Comparison of ENCODE assay signal across 9 mouse cellular contexts in the genomic region with DNA sequence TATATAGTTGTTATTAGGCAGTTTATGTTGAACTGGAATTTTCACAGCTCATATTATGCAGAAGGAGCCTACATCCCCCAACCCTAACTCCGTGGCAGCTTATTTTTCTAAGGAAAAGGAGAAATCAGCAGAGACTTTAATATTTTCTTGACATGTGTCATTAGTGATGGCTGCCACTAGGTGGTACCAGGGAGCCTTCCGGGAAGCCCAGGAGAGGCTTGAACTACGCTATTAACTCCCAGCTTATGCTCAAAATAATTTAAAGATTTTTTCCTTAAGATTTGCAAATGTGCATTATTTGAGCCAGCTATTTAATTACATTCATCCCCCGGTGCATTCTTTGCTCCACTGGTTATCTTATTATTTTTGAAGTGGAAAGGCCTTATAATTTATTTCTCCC.
DNase-seq lines count a peak whose midpoint lies in the region; ATAC-seq and TF ChIP-seq lines count a peak whose summit lies in the region.
"Had no signal": no experiment of that assay in that cellular context is flagged by ENCODE, and none has a peak within 500 bp of the region (broad histone marks: within the 10 kb centered on the region; RNA-seq: fewer than 3 reads in every experiment).

No protein-coding gene starts in this region.

- H3K9ac ChIP-seq in kidney, embryonic 14.5 days (ENCODE audit: low read depth, low read length), result no peak overlapping the region
- no peak overlapping the region for H3K9ac ChIP-seq in hindbrain, embryonic 16.5 days (ENCODE audit: low read depth, low read length)
- no peak overlapping the region for H3K9ac ChIP-seq in midbrain, embryonic 12.5 days (replicated peaks)
- H3K9ac ChIP-seq: embryonic facial prominence, embryonic 12.5 days had no signal

- no peaks in the 10 kb centered on the region for H3K27me3 ChIP-seq in kidney, adult 2 months (replicated peaks; ENCODE audit: control insufficient read depth, insufficient read depth, low read length)
- H3K27me3 ChIP-seq in kidney, embryonic 14.5 days (ENCODE audit: control insufficient read depth, insufficient read depth, low read length), result peaks cover 4% of the 10 kb centered on the region; the same call in 1 of the 2 replicates
- H3K27me3 ChIP-seq in hindbrain, embryonic 16.5 days (replicated peaks; ENCODE audit: control insufficient read depth, insufficient read depth, low read length), result no peaks in the 10 kb centered on the region; the same call in 1 of the 2 replicates
- 0 out of 2 replicates have a peak, but pooled peaks cover 3% of the 10 kb centered on the region for H3K27me3 ChIP-seq in midbrain, embryonic 12.5 days

- no peaks in the 10 kb centered on the region for H3K4me1 ChIP-seq in kidney, adult 2 months (ENCODE audit: control insufficient read depth, insufficient read depth, low read length)
- H3K4me1 ChIP-seq in kidney, embryonic 14.5 days (ENCODE audit: control insufficient read depth, insufficient read depth, low read length), result no peaks in the 10 kb centered on the region
- no peaks in the 10 kb centered on the region for H3K4me1 ChIP-seq in hindbrain, embryonic 16.5 days (ENCODE audit: control insufficient read depth, insufficient read depth, low read depth, low read length)
- H3K4me1 ChIP-seq in midbrain, embryonic 12.5 days, result no peaks in the 10 kb centered on the region
- H3K4me1 ChIP-seq: embryonic facial prominence, embryonic 12.5 days had no signal

- no peak overlapping the region for H3K27ac ChIP-seq in kidney, adult 2 months (ENCODE audit: insufficient read depth, low read depth, low read length)
- no peak overlapping the region for H3K27ac ChIP-seq in kidney, embryonic 14.5 days (ENCODE audit: low read depth, low read length)
- H3K27ac ChIP-seq in hindbrain, embryonic 16.5 days (ENCODE audit: low read depth, low read length), result no peak overlapping the region
- no peak overlapping the region for H3K27ac ChIP-seq in midbrain, embryonic 12.5 days (replicated peaks)
- H3K27ac ChIP-seq: embryonic facial prominence, embryonic 12.5 days had no signal

- 9% methylated on average over 4 of the region's 4 CpGs for WGBS in kidney, adult 2 months
- WGBS in kidney, embryonic 14.5 days, result 14% methylated on average over 4 of the region's 4 CpGs
- 11% methylated on average over 4 of the region's 4 CpGs for WGBS in hindbrain, embryonic 16.5 days
- 10% methylated on average over 4 of the region's 4 CpGs for WGBS in midbrain, embryonic 12.5 days

- no peaks in the 10 kb centered on the region for H3K9me3 ChIP-seq in kidney, embryonic 14.5 days (ENCODE audit: control insufficient read depth, low read length)
- no peaks in the 10 kb centered on the region for H3K9me3 ChIP-seq in hindbrain, embryonic 16.5 days (ENCODE audit: control insufficient read depth, low read length)
- H3K9me3 ChIP-seq in midbrain, embryonic 12.5 days, result no peaks in the 10 kb centered on the region
- H3K9me3 ChIP-seq: embryonic facial prominence, embryonic 12.5 days had no signal

- H3K36me3 ChIP-seq in kidney, adult 2 months (ENCODE audit: control insufficient read depth, insufficient read depth, low read length), result no peaks in the 10 kb centered on the region
- H3K36me3 ChIP-seq in kidney, embryonic 14.5 days (ENCODE audit: control insufficient read depth, insufficient read depth, low read length), result no peaks in the 10 kb centered on the region
- no peaks in the 10 kb centered on the region for H3K36me3 ChIP-seq in hindbrain, embryonic 16.5 days (ENCODE audit: control insufficient read depth, insufficient read depth, low read length)
- H3K36me3 ChIP-seq in midbrain, embryonic 12.5 days, result no peaks in the 10 kb centered on the region
- H3K36me3 ChIP-seq: embryonic facial prominence, embryonic 12.5 days had no signal

- no peak for TF ChIP-seq POLR2A in kidney, adult 2 months (IDR thresholded peaks at IDR 0.05; ENCODE audit: low read depth, low read length)

- TF ChIP-seq CTCF in kidney, adult 2 months (conservative IDR thresholded peaks at IDR 0.05; ENCODE audit: insufficient read depth, insufficient read length, low read depth, low read length), result peak; percentile 65

- peak; percentile 27 for DNase-seq in kidney, adult 2 months
- peak; percentile 52 for DNase-seq in A20 (ENCODE audit: low read depth, low spot score)
- DNase-seq in MN1 (ENCODE audit: low spot score), result peak; percentile 32
- peak; percentile 30 to 40 for DNase-seq in cerebellum, postnatal 36 days
- no peak for DNase-seq in Muller cell, postnatal 12 days (ENCODE audit: inconsistent ontology term)

- no peak for ATAC-seq in kidney, embryonic 14.5 days (ENCODE audit: low FRiP score, low TSS enrichment)
- peak; percentile 61 for ATAC-seq in hindbrain, embryonic 16.5 days
- peak; percentile 30; the same call in 1 of the 2 replicates for ATAC-seq in midbrain, embryonic 12.5 days (ENCODE audit: low FRiP score, low read depth)

- H3K4me3 ChIP-seq in kidney, adult 2 months (ENCODE audit: insufficient read depth, low read depth, low read length), result no peak overlapping the region
- H3K4me3 ChIP-seq in kidney, embryonic 14.5 days (ENCODE audit: low read length), result no peak overlapping the region
- no peak overlapping the region for H3K4me3 ChIP-seq in hindbrain, embryonic 16.5 days (ENCODE audit: low read length)
- no peak overlapping the region for H3K4me3 ChIP-seq in midbrain, embryonic 12.5 days
- H3K4me3 ChIP-seq: embryonic facial prominence, embryonic 12.5 days had no signal

- no peak overlapping the region for H3K4me2 ChIP-seq in kidney, embryonic 14.5 days (replicated peaks; ENCODE audit: low read depth, low read length)
- no peak overlapping the region for H3K4me2 ChIP-seq in hindbrain, embryonic 16.5 days (ENCODE audit: low read length)
- H3K4me2 ChIP-seq in midbrain, embryonic 12.5 days (replicated peaks), result no peak overlapping the region
- H3K4me2 ChIP-seq: embryonic facial prominence, embryonic 12.5 days had no signal
